Mouse (Mus musculus): ENCODE results near the gene Ythdf1.

DNA sequence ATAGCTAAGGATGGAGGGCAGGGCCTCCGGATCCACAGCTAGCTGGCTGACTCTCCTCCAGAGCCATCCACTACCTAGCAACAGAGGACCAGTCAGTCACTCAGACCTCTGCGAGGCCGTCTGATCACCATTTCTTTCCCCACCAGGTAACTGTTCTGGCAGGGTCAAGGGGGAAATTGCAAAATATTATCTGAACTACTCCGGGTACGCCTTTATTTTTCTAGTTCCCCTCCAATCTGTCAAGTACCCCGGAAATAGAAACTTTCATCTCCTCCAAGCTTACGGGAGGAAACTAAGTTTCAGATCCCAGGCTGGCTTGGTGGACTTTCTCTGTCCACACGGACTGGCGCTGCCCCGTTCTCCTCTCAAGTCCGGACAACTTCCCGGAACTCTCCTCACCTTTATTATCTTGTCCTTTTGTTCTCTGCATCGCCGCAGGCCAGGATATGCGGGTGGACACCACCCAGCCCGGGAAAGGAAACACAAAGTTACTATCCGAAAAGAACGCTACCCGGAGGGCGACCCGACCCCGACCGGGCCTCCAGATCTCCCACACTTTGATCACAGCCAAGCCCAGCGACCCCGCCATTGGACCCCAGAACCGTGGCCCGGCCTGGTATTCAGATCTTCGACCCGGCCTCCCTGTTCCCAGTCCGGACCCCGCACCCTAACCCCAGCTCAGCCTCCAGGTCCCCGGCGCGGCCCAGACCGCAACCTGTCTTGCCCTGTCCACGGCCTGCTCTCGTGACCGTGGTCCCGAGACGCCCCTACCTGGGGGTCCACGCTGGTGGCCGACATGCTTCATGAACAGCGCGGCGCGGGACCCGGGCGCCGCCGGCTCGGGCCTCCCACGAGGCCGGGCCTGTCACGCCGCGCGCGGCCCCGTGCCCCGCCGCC lies 588 bp downstream of the Ythdf1 start:
- TF ChIP-seq CTCF (IDR thresholded peaks at IDR 0.05; ENCODE audit: borderline replicate concordance, extremely low read depth, insufficient read depth, insufficient read length) (no peak), POLR2A (IDR thresholded peaks at IDR 0.05; ENCODE audit: borderline replicate concordance, extremely low read depth, insufficient read depth, insufficient read length, poor library complexity, severe bottlenecking) (no peak)
